ENCODE assay signal across 9 mouse cellular contexts in genomic region chr10:27133135-27133534, GRCm38 (mm10).
A peak's percentile ranks its signal among the peaks of the same experiment; 100 is the strongest.
DNase-seq lines count a peak whose midpoint lies in the region; ATAC-seq and TF ChIP-seq lines count a peak whose summit lies in the region.
"Had no signal": no experiment of that assay in that cellular context is flagged by ENCODE, and none has a peak within 500 bp of the region (broad histone marks: within the 10 kb centered on the region; RNA-seq: fewer than 3 reads in every experiment).

No protein-coding gene starts in this region.

- H3K4me3 ChIP-seq in heart, adult 2 months = no peak overlapping the region
- H3K4me3 ChIP-seq in neural tube, embryonic 11.5 days (ENCODE audit: low read depth, low read length) = no peak overlapping the region

- ATAC-seq in neural tube, embryonic 11.5 days (ENCODE audit: insufficient read depth, low FRiP score, low TSS enrichment) = peak; percentile 67

- DNase-seq in heart, adult 2 months = peak in 1 of 2 experiments; percentile 23
- no peak for DNase-seq in heart, postnatal 25 days (ENCODE audit: low spot score)
- DNase-seq in cerebellum, adult 9-10 months = peak; percentile 34
- DNase-seq in frontal cortex, postnatal 10 days (ENCODE audit: low spot score in 2 of 2) = peak; percentile 46 to 60
- DNase-seq in kidney, adult 18-20 months = peak; percentile 37
- DNase-seq in left cerebral cortex, postnatal 14 days (ENCODE audit: low spot score in 2 of 2) = peak; percentile 87 to 90
- DNase-seq in neural tube, embryonic 11.5 days (ENCODE audit: low spot score) = peak; percentile 66
- no peak for DNase-seq in thymus, postnatal 10 days (ENCODE audit: low spot score in 2 of 2)

- H3K27me3 ChIP-seq in heart, adult 2 months (ENCODE audit: control insufficient read depth, insufficient read depth, low read length) = no peaks in the 10 kb centered on the region
- no peaks in the 10 kb centered on the region for H3K27me3 ChIP-seq in neural tube, embryonic 11.5 days (ENCODE audit: control insufficient read depth, insufficient read depth, low read length)

- no peaks in the 10 kb centered on the region for H3K36me3 ChIP-seq in heart, adult 2 months (ENCODE audit: control insufficient read depth, insufficient read depth, low read length)
- no peaks in the 10 kb centered on the region for H3K36me3 ChIP-seq in neural tube, embryonic 11.5 days (ENCODE audit: control insufficient read depth, insufficient read depth, low read length)
- H3K36me3 ChIP-seq: G1E had no signal

- peak; percentile 80 for TF ChIP-seq CTCF in heart, adult 2 months (IDR thresholded peaks at IDR 0.05)

- H3K4me2 ChIP-seq in neural tube, embryonic 11.5 days (ENCODE audit: low read depth) = no peak overlapping the region

- H3K79me2 ChIP-seq in heart, adult 2 months (replicated peaks; ENCODE audit: control insufficient read depth, insufficient read depth, low read length) = no peaks in the 10 kb centered on the region

- H3K4me1 ChIP-seq in heart, adult 2 months (ENCODE audit: control insufficient read depth, insufficient read depth, low read length) = peaks cover 2% of the 10 kb centered on the region
- no peaks in the 10 kb centered on the region for H3K4me1 ChIP-seq in neural tube, embryonic 11.5 days (ENCODE audit: control insufficient read depth, insufficient read depth, low read length)

- TF ChIP-seq EP300 in heart, adult 2 months (IDR thresholded peaks at IDR 0.05; ENCODE audit: insufficient read depth, low read depth, low read length) = no peak

- no peak for TF ChIP-seq POLR2A in heart, adult 2 months (IDR thresholded peaks at IDR 0.05; ENCODE audit: insufficient read depth, low read depth, low read length)

- WGBS in heart, adult 2 months = 2% methylated on average over 1 of the region's 1 CpGs
- WGBS in neural tube, embryonic 11.5 days = 23% methylated on average over 1 of the region's 1 CpGs

- H3K9me3 ChIP-seq in neural tube, embryonic 11.5 days (ENCODE audit: control insufficient read depth, low read length) = no peaks in the 10 kb centered on the region
- H3K9me3 ChIP-seq: G1E had no signal

- H3K27ac ChIP-seq in heart, adult 2 months = no peak overlapping the region
- no peak overlapping the region for H3K27ac ChIP-seq in neural tube, embryonic 11.5 days (ENCODE audit: low read depth, low read length)

- intact Hi-C loops in heart, adult 2 months (cut with DNase I) = loop anchor here (5.0 to 10.0 kb wide), 3 partner anchors 482 to 629 kb away; partner anchors contain the start of gene Lama2
- intact Hi-C loops in heart, postnatal 25 days (cut with DNase I) = loop anchor here (5.0 kb wide), 2 partner anchors 544 to 629 kb away; no protein-coding TSS in a partner anchor
- intact Hi-C loops in left cerebral cortex, postnatal 14 days (cut with DNase I) = loop anchor here (5.0 to 10.0 kb wide), 5 partner anchors 352 to 1709 kb away; partner anchors contain the start of gene Ptprk

- no peak overlapping the region for H3K9ac ChIP-seq in heart, adult 2 months (ENCODE audit: low read depth, low read length)
- no peak overlapping the region for H3K9ac ChIP-seq in neural tube, embryonic 11.5 days (ENCODE audit: low read length)

Comparison
In these comparisons a context has a peak if more than half of its experiments do, and no peak if none do; other contexts are left out.
1. DNase-seq: peak in cerebellum, adult 9-10 months (single experiment), frontal cortex, postnatal 10 days (2 of 2), kidney, adult 18-20 months (single experiment), left cerebral cortex, postnatal 14 days (2 of 2) and neural tube, embryonic 11.5 days (single experiment); none in heart, postnatal 25 days (single experiment) and thymus, postnatal 10 days (0 of 2).